25 mouse cellular contexts compared by ENCODE assay signal in genomic region chr6:54092920-54093319, GRCm38 (mm10). TPM values are rescaled to one million over a fixed set of nuclear protein-coding genes. Genes with fewer than 3 reads are reported as not detected.
A peak's percentile ranks its signal among the peaks of the same experiment; 100 is the strongest.
DNase-seq lines count a peak whose midpoint lies in the region; ATAC-seq lines count a peak whose summit lies in the region.
"Had no signal": no experiment of that assay in that cellular context is flagged by ENCODE, and none has a peak within 500 bp of the region (broad histone marks: within the 10 kb centered on the region; RNA-seq: fewer than 3 reads in every experiment).

No protein-coding gene starts in this region.

- ATAC-seq in activated CD4-positive, CD25-positive, alpha-beta regulatory T cell, adult 4 months: peak; percentile 48
- peak; percentile 72 for ATAC-seq in inflammation-experienced regulatory T-cells, adult 6 months
- no peak for ATAC-seq in forebrain, embryonic 13.5 days
- ATAC-seq: forebrain, embryonic 15.5 days; forebrain, postnatal 0 days; Patski had no signal

- H3K36me3 ChIP-seq in forebrain, embryonic 13.5 days (ENCODE audit: poor library complexity, severe bottlenecking): no peaks in the 10 kb centered on the region
- H3K36me3 ChIP-seq: embryonic facial prominence, embryonic 13.5 days; embryonic facial prominence, embryonic 15.5 days; forebrain, embryonic 10.5 days; forebrain, embryonic 12.5 days; forebrain, embryonic 15.5 days; G1E had no signal

- no peak overlapping the region for H3K27ac ChIP-seq in forebrain, embryonic 13.5 days
- H3K27ac ChIP-seq: embryonic facial prominence, embryonic 13.5 days; embryonic facial prominence, embryonic 15.5 days; forebrain, embryonic 10.5 days; forebrain, embryonic 12.5 days; forebrain, embryonic 15.5 days had no signal

- no peak overlapping the region for H3K9ac ChIP-seq in forebrain, embryonic 13.5 days
- H3K9ac ChIP-seq: embryonic facial prominence, embryonic 13.5 days; embryonic facial prominence, embryonic 15.5 days; forebrain, embryonic 12.5 days; forebrain, embryonic 15.5 days; forebrain, postnatal 0 days had no signal

- H3K4me3 ChIP-seq in forebrain, embryonic 13.5 days: no peak overlapping the region
- H3K4me3 ChIP-seq: embryonic facial prominence, embryonic 13.5 days; embryonic facial prominence, embryonic 15.5 days; erythroblast, embryonic 14.5 days; forebrain, embryonic 10.5 days; forebrain, embryonic 12.5 days; forebrain, embryonic 15.5 days had no signal

- 89% methylated on average over 3 of the region's 3 CpGs for WGBS in forebrain, embryonic 13.5 days

- peaks cover 22% of the 10 kb centered on the region for H3K4me1 ChIP-seq in forebrain, embryonic 13.5 days

- DNase-seq in CD4-positive, CD25-positive, alpha-beta regulatory T cell, adult 2 months (ENCODE audit: low read depth, low spot score): peak; percentile 30
- no peak for DNase-seq in lung, postnatal 25 days (ENCODE audit: low spot score)
- DNase-seq in kidney, adult 11 months: no peak
- DNase-seq: adrenal gland, adult 2 months; adrenal gland, postnatal 10 days; adrenal gland, postnatal 25 days; cerebellum, adult 11 months; cerebellum, adult 18-20 months; cerebellum, adult 8-10 months; cerebellum, adult 9-11 months; cerebellum, postnatal 14 days; cerebellum, postnatal 36 days; embryo, embryonic 11 days; forebrain, postnatal 0 days had no signal

- H3K9me3 ChIP-seq in forebrain, embryonic 13.5 days (replicated peaks): no peaks in the 10 kb centered on the region
- H3K9me3 ChIP-seq: embryonic facial prominence, embryonic 13.5 days; embryonic facial prominence, embryonic 15.5 days; forebrain, embryonic 10.5 days; forebrain, embryonic 12.5 days; forebrain, embryonic 15.5 days had no signal

- no peak overlapping the region for H3K4me2 ChIP-seq in forebrain, embryonic 13.5 days
- H3K4me2 ChIP-seq: embryonic facial prominence, embryonic 13.5 days; embryonic facial prominence, embryonic 15.5 days; forebrain, embryonic 12.5 days; forebrain, embryonic 15.5 days had no signal

- no peaks in the 10 kb centered on the region for H3K27me3 ChIP-seq in forebrain, embryonic 13.5 days
- H3K27me3 ChIP-seq: embryonic facial prominence, embryonic 15.5 days; forebrain, embryonic 15.5 days; Patski had no signal

RNA-seq across cellular contexts. Expression of gene Chn2, which starts 53.6 kb away (rescaled TPM):
- polyA plus RNA-seq in activated CD4-positive, CD25-positive, alpha-beta regulatory T cell, adult 4 months (2017; shearing (Covaris generic)): 1 to 10 TPM; 5.6 to 6.3 TPM
- 10 to 100 TPM in 1 of 3 experiments, 1 to 10 TPM in 2; 8.4 to 14.5 (median 9.5) TPM for polyA plus RNA-seq in inflammation-experienced regulatory T-cells, adult 6 months (2017; shearing (Covaris generic))
- 31.9 and 35.2 TPM in 2 replicates for polyA plus RNA-seq in forebrain, embryonic 13.5 days (2015; fragmentation: Nextera tagmentation; extraction: Ambion mirVana)
- polyA plus RNA-seq: erythroblast, embryonic 14.5 days; G1E had no signal
